Mouse (Mus musculus) retina, embryonic 14.5 days (tissue): Measurements from ENCODE around the gene Smc4.
"Not testable (repeated sequence)": the region's sequence is repeated elsewhere in the genome, so short reads cannot be mapped to it uniquely, and the experiment has no call there.

Source experiments
- DNase-seq: peaks from one replicate; pipeline ENCODE4 v3.0.0-alpha.2; 2015; ENCODE audit warnings: low spot score

Gene Smc4

DNA sequence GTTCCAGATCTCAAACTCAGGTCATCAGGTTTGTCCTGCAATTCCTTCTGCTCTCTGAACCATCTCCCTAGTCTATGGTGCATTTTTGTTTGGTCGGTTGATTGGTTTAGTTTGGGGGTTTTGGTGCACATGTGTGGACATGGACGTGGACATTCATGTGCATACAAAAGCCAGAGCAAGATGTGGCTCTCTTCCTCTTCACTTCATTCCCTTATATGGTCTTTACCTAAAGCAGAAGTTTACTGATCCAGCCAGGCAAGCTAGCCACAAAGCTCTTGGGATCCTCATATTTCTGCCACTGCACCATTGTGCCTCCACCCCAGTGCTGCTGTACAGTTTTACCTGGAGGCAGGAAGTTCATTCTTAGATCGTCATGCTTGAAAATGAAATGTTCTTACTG is 12.6 kb downstream of the Smc4 start:
- no peak for DNase-seq

DNA sequence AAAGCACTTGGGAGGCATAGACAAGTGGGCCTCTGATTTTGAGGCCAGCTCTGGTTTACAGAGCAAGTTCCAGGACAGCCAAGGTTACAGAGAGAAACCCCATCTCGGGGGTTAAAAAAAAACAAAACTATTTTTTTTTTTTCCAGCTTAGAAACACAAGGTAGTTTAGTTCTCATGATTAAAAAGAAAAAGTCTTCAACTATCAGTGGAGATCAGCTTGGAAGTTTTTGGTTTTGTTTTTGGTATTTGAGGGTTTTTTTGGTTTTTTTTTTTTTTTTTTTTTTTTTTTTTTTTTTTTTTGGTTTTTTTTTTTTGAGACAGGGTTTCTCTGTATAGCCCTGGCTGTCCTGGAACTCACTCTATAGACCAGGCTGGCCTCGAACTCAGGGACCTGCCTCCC is 14.1 kb downstream of the Smc4 start:
- not testable (repeated sequence) for DNase-seq

- no peak for DNase-seq
Observed at GRCm38 (mm10) chr3:69020285-69020684, 15.7 kb downstream of the Smc4 start.

GRCm38 (mm10) chr3:69020764-69021163 is 16.2 kb downstream of the Smc4 start:
- no peak for DNase-seq

DNA sequence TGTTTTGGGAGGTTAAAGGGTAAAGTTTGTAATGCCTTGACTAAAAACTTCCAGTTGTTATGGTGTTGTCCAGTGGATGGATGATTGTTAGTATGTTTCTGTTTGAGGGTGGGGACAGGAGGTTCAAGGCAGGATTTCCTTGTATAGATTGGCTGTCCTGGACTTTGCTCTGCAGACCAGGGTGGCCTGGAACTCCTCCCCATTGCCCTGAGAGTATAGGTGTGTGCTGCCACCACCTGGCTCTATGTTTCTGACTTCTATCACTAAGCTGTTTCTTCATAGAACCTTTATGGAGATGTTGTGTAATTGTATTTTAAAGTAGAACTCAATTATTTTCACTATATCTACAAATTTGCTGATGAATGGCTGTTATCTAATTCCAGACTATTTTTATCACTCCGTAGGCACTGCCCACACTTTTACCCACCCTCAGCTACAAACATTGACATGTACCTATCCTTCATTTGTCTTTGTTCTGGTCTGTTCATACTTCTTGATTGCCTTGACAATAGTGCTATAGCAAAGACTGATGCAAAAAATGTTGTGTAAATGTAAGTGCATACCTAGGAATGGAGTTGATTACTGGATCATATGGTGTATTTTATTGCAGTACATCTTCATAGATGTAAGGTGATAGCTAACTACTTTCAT is 21.7 kb downstream of the Smc4 start:
- no peak for DNase-seq

- DNase-seq, result no peak
Observed at GRCm38 (mm10) chr3:69040105-69040504, 35.6 kb downstream of the Smc4 start.

DNA sequence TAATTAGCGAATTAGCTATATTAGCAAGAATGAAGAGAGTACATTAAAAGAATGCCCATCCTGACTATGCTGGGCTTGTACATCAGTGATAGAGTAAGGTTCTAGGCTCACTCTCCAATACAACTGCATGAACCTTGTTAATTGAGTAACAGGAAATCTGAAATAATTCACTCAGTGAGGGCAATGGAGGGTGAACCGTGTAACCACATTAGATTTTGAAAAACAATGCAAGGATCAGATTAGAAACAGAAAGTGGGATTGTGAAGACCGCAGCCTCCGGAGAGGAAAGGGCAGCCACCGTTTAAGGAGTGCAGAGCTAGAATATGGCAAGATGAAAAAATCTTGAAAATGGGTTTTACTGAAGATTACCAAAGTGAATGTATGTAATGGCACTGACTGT is 36.8 kb downstream of the Smc4 start:
- no peak for DNase-seq

- peak; percentile 69 for DNase-seq
Observed at GRCm38 (mm10) chr3:69044167-69044591, 39.6 kb downstream of the Smc4 start.

DNA sequence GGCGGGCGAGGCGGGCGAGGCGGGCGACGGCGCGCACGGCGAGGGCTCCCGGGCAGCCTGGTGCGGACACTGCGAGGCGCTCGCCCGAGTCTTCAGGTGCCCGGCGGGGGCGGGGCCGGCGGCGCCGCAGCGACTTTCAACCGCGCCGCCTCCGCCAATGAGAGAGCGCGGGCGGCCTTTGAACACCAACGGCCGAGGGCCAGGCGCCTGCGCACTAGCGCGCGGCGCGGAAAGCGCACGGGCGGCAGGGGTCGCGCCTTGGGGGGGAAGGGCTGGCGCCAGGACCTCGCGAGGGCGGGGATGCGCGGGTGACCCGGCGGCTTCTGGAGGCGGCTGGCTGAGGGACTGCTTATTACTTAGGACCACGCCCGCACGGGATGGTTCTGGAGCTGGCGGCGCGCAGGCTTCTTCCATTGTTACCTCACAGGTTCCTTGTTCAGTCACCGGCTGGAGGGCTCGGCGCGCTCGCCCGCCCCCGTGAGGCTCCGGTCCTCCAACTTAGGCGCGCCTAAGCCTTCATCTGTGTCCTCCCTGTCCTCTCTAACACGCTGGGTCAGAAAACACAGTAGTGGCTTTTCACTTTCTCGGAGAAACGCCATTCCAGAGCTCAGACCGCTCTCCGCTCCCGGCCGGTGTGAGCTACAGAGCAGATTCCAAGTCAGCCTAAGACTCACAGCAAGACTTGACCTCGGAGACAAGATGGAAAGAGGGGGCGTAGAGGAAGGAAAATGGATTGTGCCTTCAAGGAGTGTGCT is 40.3 kb downstream of the Smc4 start, which contains the start of gene Trim59:
TSS of gene Trim59 (minus strand) at position 111 of the 755 bp plus-strand sequence.
- peak; percentile 98 for DNase-seq

DNA sequence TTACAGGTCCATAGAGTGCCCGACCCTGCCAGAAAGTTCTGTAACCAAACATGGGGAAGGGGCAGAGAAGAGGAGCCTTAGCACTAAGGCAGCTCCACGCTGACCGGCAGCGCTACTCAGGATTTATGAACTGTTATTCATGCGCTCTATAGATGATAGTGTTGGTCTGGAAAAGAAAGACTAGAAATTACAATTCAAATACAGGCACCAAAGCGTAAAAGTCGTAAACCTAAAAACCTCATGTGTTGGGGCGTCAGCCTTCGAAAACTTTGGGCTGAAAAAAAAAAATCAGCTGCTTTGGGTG is 40.8 kb downstream of the Smc4 start:
- no peak for DNase-seq

DNA sequence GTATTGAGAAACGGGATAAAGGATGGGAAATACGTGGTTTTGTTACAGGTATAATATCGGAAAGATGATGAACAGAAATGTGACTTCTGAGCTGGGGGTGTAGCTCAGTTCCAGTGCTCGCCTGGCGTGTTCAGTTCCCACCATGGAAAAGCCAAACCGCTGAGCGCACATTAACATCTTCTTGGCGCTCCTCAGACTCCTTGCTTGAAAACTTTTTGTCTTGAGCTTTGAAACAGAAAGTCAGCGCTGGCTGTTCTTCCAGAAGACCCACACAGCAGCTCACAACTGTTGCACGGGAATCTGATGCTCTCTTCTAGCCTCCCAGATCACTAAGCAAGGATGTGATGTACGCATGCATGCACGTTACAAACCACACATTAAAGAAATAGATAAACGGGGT is 41.2 kb downstream of the Smc4 start:
- DNase-seq, result peak; percentile 45

DNA sequence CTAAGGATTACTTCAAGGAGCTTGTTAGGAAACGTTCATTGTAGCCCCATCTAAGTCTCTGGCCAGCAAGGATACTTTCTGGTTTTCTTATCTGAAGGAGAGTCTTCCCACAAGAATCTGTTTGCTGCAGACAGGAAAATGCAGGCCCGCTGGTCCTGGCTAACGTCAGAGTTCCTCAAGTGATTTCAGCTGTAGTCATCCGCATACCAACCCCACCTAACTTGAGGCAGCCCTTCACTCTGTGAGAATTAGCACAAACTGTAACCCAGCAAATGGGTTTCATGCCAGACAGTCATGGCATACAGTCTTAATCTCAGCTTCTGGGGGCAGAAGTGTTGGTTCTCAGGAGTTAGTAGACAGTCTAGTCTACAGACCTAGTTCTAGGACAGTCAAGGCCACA is 42.0 kb downstream of the Smc4 start:
- no peak for DNase-seq

- no peak for DNase-seq
Observed at GRCm38 (mm10) chr3:69047684-69048083, 43.1 kb downstream of the Smc4 start.

- no peak for DNase-seq
Observed at GRCm38 (mm10) chr3:69049011-69049410, 44.5 kb downstream of the Smc4 start.

DNA sequence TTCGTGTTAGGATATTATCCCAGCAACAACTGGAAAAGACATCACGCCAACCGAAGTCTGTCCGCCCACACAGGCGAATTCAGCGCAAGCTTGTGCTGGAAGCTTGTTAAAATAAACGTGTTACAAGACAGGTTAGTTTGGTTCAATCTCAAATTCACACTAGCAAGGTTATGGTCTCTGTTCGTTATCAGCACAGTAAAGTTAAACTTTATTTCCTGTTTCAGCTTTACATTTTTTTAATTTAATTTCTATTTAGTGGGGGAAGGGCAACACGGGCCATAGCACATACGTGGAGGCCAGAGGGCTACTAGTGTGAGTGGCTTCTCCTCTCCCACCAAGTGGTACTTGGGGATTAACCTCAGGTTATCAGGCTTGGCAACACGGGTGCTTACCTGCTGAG is 47.4 kb downstream of the Smc4 start:
- DNase-seq, result no peak

- DNase-seq, result no peak
Observed at GRCm38 (mm10) chr3:69054760-69055432, 50.4 kb downstream of the Smc4 start.

DNA sequence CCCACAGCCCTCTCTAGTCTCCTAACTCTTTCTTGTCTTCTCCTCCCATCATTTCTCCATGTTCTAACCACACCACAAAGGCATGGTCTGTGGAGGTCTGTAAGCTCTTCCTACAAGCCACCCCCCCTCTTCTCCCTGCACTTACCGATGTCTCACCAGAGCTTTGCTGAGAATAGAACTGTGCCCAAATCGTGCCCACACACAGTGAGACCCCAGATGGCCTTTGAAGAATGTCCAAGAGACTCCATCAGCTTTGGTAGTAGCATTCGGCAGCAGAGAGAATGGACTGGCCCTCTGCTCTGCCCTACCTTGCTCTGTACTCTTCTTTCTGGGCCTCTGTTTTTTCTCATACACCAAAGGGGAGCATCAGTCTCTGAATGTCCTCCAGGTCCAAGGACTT is 51.3 kb downstream of the Smc4 start:
- no peak for DNase-seq

GRCm38 (mm10) chr3:69060672-69061071 is 56.1 kb downstream of the Smc4 start:
- DNase-seq, result no peak

DNA sequence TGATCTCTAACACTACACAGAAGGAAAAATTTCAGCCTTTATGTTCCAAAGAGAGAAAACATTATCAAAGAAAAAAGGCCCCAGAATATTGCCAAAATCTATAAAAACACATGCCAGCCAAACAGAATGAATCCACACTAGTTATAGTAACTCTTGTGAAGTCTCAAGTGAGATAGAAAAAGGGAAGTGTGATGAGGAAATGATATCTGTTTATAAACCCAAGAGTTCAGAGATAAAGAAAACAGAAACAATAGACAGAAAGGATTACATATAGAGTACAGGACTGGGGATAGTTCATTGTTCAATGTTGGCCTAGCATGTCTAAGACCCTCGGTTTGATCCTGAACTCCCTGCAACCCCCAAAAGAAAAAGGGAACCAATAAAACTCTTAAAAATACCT is 58.2 kb downstream of the Smc4 start:
- DNase-seq, result no peak

GRCm38 (mm10) chr3:69064005-69064404 is 59.5 kb downstream of the Smc4 start:
- DNase-seq, result peak; percentile 61
